Mouse (Mus musculus) frontal cortex, adult 2 months (tissue): ENCODE data around the gene Dock3. TPM values are rescaled to one million over a fixed set of nuclear protein-coding genes. Genes with fewer than 3 reads are reported as not detected.

Experiments used
- DNase-seq, 2 experiments: peaks; one replicate each; pipeline ENCODE4 v3.0.0; 2022; ENCODE audit warnings: low spot score in 1 of 2; ENCODE audit errors: extremely low spot score in 1 of 2
- polyA plus RNA-seq: library from polyadenylated mRNA; depleted of rRNA; stranded (reverse); fragments of >200 nt; gene quantifications from 2 replicates; pipeline ENCODE4 v1.2.3, GENCODE M21; 2012; rRNA removed

Gene Dock3
- 185 and 204 TPM in 2 replicates for polyA plus RNA-seq

- DNase-seq, result peak in 1 of 2 experiments; percentile 82
These were observed at the start of gene Dock3 for GRCm38 (mm10) chr9:107231539-107232139. Dock3 (minus strand) TSS chr9:107231909.

- DNase-seq, result no peak
These were observed 48.8 kb upstream of the Dock3 start for GRCm38 (mm10) chr9:107280322-107281027.

DNA sequence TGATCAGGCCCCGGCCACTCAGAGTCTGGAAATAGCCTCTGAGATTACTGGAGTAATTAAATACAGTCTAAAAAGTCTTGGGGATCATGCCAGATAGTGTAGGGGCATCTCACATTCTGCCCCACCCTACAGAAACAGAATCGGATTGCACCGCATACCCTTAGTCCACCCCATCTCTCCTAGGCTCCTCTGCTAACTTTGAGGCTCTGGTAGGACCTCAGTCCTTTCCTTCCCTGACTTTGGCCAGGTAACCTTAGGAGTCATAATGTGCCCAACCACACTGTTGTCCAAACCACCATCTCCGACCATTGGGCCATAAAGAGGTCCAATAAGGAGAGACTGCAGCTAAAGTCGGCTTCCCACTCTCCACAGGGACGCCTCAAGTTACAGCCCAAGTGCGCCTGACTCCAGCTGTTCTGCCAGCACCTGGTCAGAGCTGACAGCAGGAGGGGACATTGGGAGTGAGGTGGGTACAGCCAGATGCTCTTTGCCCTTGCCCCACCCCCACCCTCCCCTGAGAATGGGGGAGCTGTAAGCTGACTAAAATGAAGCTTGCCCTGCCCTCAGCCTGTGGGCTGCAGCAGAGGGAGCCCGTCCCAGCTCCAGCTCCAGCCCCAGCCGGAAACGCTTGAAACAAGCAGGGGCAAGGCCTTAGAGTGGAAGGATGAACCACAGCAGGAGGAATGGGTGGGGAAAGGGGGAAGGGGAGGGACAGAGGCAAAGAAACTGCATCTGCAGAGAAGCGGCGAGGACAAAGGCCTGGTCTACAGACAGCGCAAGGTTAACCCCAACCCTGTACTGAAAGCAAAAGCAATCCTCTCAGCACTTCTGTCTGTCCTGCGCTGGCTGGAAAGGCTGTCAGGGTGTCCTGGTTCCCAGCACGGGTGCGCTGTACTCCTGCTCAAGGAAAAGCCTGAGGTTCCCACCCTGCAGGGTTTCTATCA is 47.9 kb upstream of the Dock3 start:
- DNase-seq, result no peak

DNA sequence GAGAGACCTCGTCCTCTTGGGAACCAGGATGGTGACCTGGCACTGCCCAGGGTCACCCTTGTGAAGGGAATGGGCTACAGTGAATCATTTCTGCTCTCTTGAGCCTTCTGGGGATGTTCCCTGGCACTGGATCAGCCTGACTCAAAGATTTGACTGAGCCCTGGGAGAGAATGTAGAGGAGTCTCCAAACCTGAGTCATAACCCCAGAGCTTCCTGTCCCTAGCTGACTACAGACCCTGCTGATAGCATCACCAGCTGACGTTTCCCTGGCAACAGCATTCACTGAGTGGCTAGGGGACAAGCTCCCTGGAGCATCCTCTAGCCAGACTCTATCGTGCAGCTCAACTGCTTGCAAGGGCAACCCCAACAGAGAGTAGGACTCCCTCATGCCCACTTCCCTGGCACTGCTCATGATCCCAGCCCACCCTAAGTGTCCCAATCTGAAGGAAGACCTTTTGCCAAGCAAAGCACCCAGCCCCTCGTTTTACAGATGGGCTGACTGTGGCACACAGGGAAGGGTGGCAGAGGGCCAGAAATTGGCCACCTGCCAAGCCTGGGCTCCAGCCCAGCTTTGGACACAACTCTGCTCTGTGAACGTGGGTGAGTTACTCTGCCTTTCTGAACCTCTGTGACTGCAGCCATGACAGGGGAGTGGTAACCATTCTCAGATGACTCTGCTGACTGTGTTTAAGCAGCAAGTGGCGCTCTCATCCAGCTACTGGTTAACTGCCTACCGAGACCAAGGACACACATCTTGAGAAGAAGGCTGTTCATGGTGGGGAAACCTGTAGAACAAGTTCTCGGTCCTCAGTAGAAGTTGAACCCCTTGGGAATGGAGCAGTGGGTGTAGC is 47.0 kb upstream of the Dock3 start:
- peak in 1 of 2 experiments; percentile 30 for DNase-seq

- DNase-seq, result peak in 1 of 2 experiments; percentile 66
These were observed 46.4 kb upstream of the Dock3 start for GRCm38 (mm10) chr9:107278126-107278525.

GRCm38 (mm10) chr9:107277603-107278002 is 45.9 kb upstream of the Dock3 start:
- DNase-seq, result no peak

DNA sequence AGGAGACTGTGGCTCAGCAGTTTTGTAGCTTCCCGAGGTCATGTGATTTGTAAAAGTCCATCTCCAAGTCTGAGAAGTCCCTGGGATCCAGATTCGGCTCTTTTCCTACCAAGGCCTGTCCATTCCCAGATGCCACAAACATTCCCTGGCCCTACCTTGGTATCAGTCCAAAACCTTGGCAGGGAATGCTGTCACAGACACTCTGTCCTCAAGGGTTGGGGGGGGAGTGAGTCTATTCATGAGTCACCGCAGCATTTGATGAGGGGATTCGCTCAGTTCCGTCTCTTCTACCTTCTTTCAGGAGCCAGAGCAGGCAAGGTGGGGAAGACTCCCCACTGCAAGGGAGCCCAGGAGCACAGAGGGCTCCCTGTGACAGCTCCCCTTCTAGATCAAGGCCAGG is 44.0 kb upstream of the Dock3 start:
- DNase-seq, result no peak

GRCm38 (mm10) chr9:107274751-107275150 is 43.0 kb upstream of the Dock3 start:
- DNase-seq, result no peak

GRCm38 (mm10) chr9:107273184-107273583 is 41.5 kb upstream of the Dock3 start:
- no peak for DNase-seq

- no peak for DNase-seq
These were observed 40.6 kb upstream of the Dock3 start for GRCm38 (mm10) chr9:107272284-107272683.

DNA sequence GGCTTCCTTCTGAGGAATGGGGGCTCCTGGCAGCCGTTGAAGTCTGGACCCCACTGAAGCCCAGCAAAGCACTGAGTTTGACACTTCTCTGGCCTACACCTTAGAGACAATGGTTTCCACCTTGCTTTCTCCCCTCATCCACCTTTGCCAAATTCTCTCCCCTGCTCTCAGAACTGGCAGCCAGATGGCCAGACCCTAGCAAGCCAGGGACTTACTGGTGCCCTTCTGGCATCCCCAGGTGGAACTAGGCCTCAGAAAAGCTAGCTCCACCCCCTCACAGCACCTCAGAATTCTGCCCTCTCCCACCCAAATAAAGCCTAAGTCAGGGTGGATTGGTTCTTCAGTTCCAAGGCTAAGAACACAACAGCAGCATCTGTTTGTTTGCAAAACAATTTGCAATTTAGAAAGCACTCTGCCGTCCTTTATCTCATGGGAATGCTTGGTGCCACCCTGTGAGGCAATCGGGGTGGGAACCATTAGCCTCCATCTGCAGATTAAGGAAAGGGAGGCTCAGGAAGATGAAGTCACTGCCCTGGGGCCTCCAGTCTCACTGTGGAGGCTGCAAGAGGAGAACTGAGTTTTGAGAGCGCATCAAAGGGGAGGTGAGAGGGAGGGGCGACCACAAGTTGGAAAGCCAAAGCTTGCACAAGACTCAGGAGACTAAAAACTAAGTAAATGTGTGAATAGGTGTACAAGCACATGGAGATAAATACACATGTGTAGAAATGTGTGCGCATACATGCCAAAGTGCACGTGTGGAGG is 39.6 kb upstream of the Dock3 start:
- no peak for DNase-seq

DNA sequence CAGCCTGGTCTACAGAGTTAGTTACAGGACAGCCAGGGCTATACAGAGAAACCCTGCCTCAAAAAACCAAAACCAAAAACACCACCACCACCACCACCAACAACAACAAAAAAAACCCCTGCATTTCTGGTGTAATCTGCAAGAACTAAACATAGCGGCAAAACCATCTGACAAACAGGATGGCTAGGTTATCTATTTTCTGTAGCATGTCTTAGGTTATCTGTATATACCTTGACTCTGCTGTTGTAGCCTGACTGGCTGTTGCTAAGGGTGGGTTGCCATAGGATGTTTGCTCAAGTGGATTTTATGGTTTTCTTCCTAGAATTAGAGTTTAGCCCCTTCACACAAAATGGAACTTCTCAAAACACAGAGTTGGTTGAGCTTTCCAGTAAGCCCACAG is 38.1 kb upstream of the Dock3 start:
- DNase-seq, result no peak

- DNase-seq, result no peak
These were observed 36.2 kb upstream of the Dock3 start for GRCm38 (mm10) chr9:107267721-107268402.

GRCm38 (mm10) chr9:107267028-107267427 is 35.3 kb upstream of the Dock3 start:
- no peak for DNase-seq

GRCm38 (mm10) chr9:107264731-107265130 is 33.0 kb upstream of the Dock3 start:
- DNase-seq, result no peak

DNA sequence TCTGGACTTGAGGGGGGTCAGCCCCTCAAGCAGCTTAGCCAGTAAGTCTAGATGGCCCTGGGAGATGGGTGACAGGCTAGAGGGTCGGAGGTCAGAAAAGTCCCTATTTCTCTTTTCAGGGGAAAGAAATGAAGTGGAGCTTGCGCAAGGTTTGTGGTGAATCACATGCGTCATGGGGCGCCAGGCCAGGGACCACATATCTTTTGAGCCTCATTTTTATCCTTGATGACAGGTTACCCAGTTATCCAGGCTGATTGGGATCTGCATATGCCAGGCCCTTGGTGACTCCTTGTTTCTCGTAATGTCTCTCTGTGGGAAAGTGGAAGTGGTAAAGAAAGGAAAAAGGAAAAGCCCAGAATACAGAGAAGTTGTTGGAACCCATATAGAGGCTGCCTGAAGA is 32.2 kb upstream of the Dock3 start:
- no peak for DNase-seq

GRCm38 (mm10) chr9:107262375-107262774 is 30.7 kb upstream of the Dock3 start:
- no peak for DNase-seq

- no peak for DNase-seq
These were observed 30.1 kb upstream of the Dock3 start for GRCm38 (mm10) chr9:107261792-107262191.

DNA sequence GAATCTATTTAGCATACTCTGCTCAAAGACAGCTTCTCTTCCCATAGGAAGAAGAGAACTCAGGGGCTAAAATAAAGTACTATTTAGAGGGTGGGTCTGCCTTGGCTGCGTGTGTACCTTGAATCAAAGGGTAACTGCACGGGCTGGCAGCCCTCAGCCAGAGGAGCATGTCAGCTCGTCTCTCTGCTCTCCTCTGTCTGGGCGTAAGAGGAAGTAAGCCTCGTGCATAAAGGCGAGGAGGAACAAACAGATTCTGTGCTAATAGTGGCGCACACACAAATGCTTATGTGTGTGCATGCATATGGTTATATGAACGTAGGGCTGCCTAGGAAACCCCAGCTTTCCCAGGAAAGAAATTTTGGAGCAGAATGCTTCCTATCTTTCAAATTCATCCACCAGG is 29.1 kb upstream of the Dock3 start:
- peak in 1 of 2 experiments; percentile 58 for DNase-seq
